In genomic region chr1:92468891-92469290, GRCm38 (mm10) we compare ENCODE assay signal across 30 mouse cellular contexts. TPM values are rescaled to one million over a fixed set of nuclear protein-coding genes. Genes with fewer than 3 reads are reported as not detected.
DNase-seq lines count a peak whose midpoint lies in the region; ATAC-seq lines count a peak whose summit lies in the region.
"Had no signal": no experiment of that assay in that cellular context is flagged by ENCODE, and none has a peak within 500 bp of the region (broad histone marks: within the 10 kb centered on the region; RNA-seq: fewer than 3 reads in every experiment).

No protein-coding gene starts in this region.

- H3K4me1 ChIP-seq in forebrain, embryonic 11.5 days (replicated peaks; ENCODE audit: control insufficient read depth, insufficient read depth, low read length), result no peaks in the 10 kb centered on the region
- peaks cover 12% of the 10 kb centered on the region for H3K4me1 ChIP-seq in forebrain, embryonic 13.5 days

- no peak overlapping the region for H3K27ac ChIP-seq in forebrain, embryonic 11.5 days (ENCODE audit: low read depth, low read length)
- H3K27ac ChIP-seq in forebrain, embryonic 13.5 days, result no peak overlapping the region
- H3K27ac ChIP-seq: embryonic facial prominence, embryonic 13.5 days; forebrain, embryonic 15.5 days; heart, adult 2 months; heart, embryonic 13.5 days; hindbrain, embryonic 12.5 days; limb, embryonic 13.5 days; liver, embryonic 13.5 days; midbrain, embryonic 12.5 days; neural tube, embryonic 13.5 days had no signal

- no peak for ATAC-seq in forebrain, embryonic 11.5 days (replicated peaks; ENCODE audit: low FRiP score)
- no peak for ATAC-seq in forebrain, embryonic 13.5 days
- peak; percentile 16; the same call in 1 of the 2 replicates for ATAC-seq in megakaryocyte, adult 5-6 weeks (ENCODE audit: poor library complexity, severe bottlenecking)
- ATAC-seq: forebrain, embryonic 15.5 days had no signal

- no peaks in the 10 kb centered on the region for H3K9me3 ChIP-seq in forebrain, embryonic 11.5 days (ENCODE audit: control insufficient read depth, low read length)
- H3K9me3 ChIP-seq in forebrain, embryonic 13.5 days (replicated peaks), result no peaks in the 10 kb centered on the region
- H3K9me3 ChIP-seq: embryonic facial prominence, embryonic 13.5 days; forebrain, embryonic 15.5 days; heart, embryonic 13.5 days; hindbrain, embryonic 12.5 days; limb, embryonic 13.5 days; liver, embryonic 13.5 days; midbrain, embryonic 12.5 days; neural tube, embryonic 13.5 days had no signal

- H3K27me3 ChIP-seq in forebrain, embryonic 11.5 days (ENCODE audit: control insufficient read depth, insufficient read depth, low read length), result no peaks in the 10 kb centered on the region
- no peaks in the 10 kb centered on the region for H3K27me3 ChIP-seq in forebrain, embryonic 13.5 days
- H3K27me3 ChIP-seq: embryonic facial prominence, embryonic 13.5 days; forebrain, embryonic 15.5 days; heart, embryonic 13.5 days; hindbrain, embryonic 12.5 days; limb, embryonic 13.5 days; liver, embryonic 13.5 days; midbrain, embryonic 12.5 days; neural tube, embryonic 13.5 days had no signal

- no peak overlapping the region for H3K9ac ChIP-seq in forebrain, embryonic 11.5 days (ENCODE audit: low read length)
- no peak overlapping the region for H3K9ac ChIP-seq in forebrain, embryonic 13.5 days
- H3K9ac ChIP-seq: embryonic facial prominence, embryonic 13.5 days; forebrain, embryonic 15.5 days; heart, embryonic 13.5 days; hindbrain, embryonic 12.5 days; limb, embryonic 13.5 days; liver, embryonic 13.5 days; midbrain, embryonic 12.5 days; neural tube, embryonic 13.5 days had no signal

- H3K4me3 ChIP-seq in forebrain, embryonic 11.5 days (ENCODE audit: low read depth, low read length), result no peak overlapping the region
- H3K4me3 ChIP-seq in forebrain, embryonic 13.5 days, result no peak overlapping the region
- H3K4me3 ChIP-seq: embryonic facial prominence, embryonic 13.5 days; forebrain, embryonic 15.5 days; heart, adult 2 months; heart, embryonic 13.5 days; hindbrain, embryonic 12.5 days; limb, embryonic 13.5 days; liver, embryonic 13.5 days; midbrain, embryonic 12.5 days; neural tube, embryonic 13.5 days had no signal

- peak; percentile 24 for DNase-seq in forebrain, embryonic 11.5 days (ENCODE audit: low spot score)
- peak; percentile 5 for DNase-seq in thymus, postnatal 25 days
- DNase-seq in thymus, adult 18-20 months, result no peak
- no peak for DNase-seq in layer of hippocampus, adult 8-10 months (ENCODE audit: low spot score in 2 of 2)
- no peak for DNase-seq in ovary, postnatal 14 days (ENCODE audit: low spot score)
- DNase-seq in cerebellum, adult 18-20 months, result no peak
- DNase-seq: adrenal gland, postnatal 10 days; cerebellum, adult 8-10 months; cerebellum, postnatal 36 days; embryo, embryonic 11 days; gastrocnemius, postnatal 25 days; heart, adult 2 months; kidney, adult 9 months; kidney, postnatal 14 days; liver, embryonic 13.5 days; lung, adult 2 months; lung, postnatal 14 days had no signal

- H3K36me3 ChIP-seq in forebrain, embryonic 11.5 days (ENCODE audit: control insufficient read depth, insufficient read depth, low read length), result peaks cover 3% of the 10 kb centered on the region; the same call in 1 of the 2 replicates
- peaks cover 71% of the 10 kb centered on the region for H3K36me3 ChIP-seq in forebrain, embryonic 13.5 days (ENCODE audit: poor library complexity, severe bottlenecking)

- whole genome bisulfite sequencing in forebrain, embryonic 11.5 days, result 81% methylated on average over 4 of the region's 4 CpGs
- 89% methylated on average over 4 of the region's 4 CpGs for WGBS in forebrain, embryonic 13.5 days

- no peak overlapping the region for H3K4me2 ChIP-seq in forebrain, embryonic 11.5 days (ENCODE audit: low read depth, low read length, severe bottlenecking)
- H3K4me2 ChIP-seq in forebrain, embryonic 13.5 days, result no peak overlapping the region
- H3K4me2 ChIP-seq: embryonic facial prominence, embryonic 13.5 days; forebrain, embryonic 15.5 days; heart, embryonic 13.5 days; hindbrain, embryonic 12.5 days; limb, embryonic 13.5 days; liver, embryonic 13.5 days; midbrain, embryonic 12.5 days; neural tube, embryonic 13.5 days had no signal

RNA-seq across cellular contexts. Expression of gene Ndufa10, which starts 4.8 kb away (rescaled TPM):
- polyA plus RNA-seq in forebrain, embryonic 11.5 days (2014; fragmentation: Nextera tagmentation; extraction: Ambion mirVana), result 262 and 271 TPM in 2 replicates
- 262 and 301 TPM in 2 replicates for polyA plus RNA-seq in forebrain, embryonic 13.5 days (2015; fragmentation: Nextera tagmentation; extraction: Ambion mirVana)
- total RNA-seq in megakaryocyte, adult 5-6 weeks (2015), result 112 TPM in 2 replicates
- total RNA-seq in megakaryocyte, adult 5-6 weeks (2017), result 72.1 and 76.6 TPM in 2 replicates
- total RNA-seq in layer of hippocampus, adult 8-10 months (2022), result 100 to 1,000 TPM; 244 to 286 (median 261) TPM

RNA-seq across cellular contexts. Expression of gene Olfr1416, which starts 16.0 kb away (rescaled TPM):
- not detected in 2 replicates for polyA plus RNA-seq in forebrain, embryonic 11.5 days (2014; fragmentation: Nextera tagmentation; extraction: Ambion mirVana)
- polyA plus RNA-seq in forebrain, embryonic 13.5 days (2015; fragmentation: Nextera tagmentation; extraction: Ambion mirVana), result not detected in 2 replicates
- total RNA-seq in megakaryocyte, adult 5-6 weeks (2015), result not detected in 2 replicates
- not detected in 2 replicates for total RNA-seq in megakaryocyte, adult 5-6 weeks (2017)
- total RNA-seq in layer of hippocampus, adult 8-10 months (2022), result not detected
- total RNA-seq: adrenal gland, postnatal 10 days; gastrocnemius, postnatal 25 days; heart, adult 2 months; heart, postnatal 25 days; left cerebral cortex, postnatal 25 days; megakaryocyte progenitor cell, adult 5-6 weeks; MEL had no signal
- polyA plus RNA-seq: embryonic facial prominence, embryonic 13.5 days; forebrain, embryonic 15.5 days; heart, adult 2 months; heart, embryonic 13.5 days; hindbrain, embryonic 12.5 days; limb, embryonic 13.5 days; liver, embryonic 13.5 days; lung, adult 2 months; midbrain, embryonic 12.5 days; neural tube, embryonic 13.5 days had no signal

RNA-seq across cellular contexts. Expression of gene Olfr1415, which starts 27.0 kb away (rescaled TPM):
- polyA plus RNA-seq in forebrain, embryonic 11.5 days (2014; fragmentation: Nextera tagmentation; extraction: Ambion mirVana), result not detected in 2 replicates
- not detected in 2 replicates for polyA plus RNA-seq in forebrain, embryonic 13.5 days (2015; fragmentation: Nextera tagmentation; extraction: Ambion mirVana)
- not detected in 2 replicates for total RNA-seq in megakaryocyte, adult 5-6 weeks (2015)
- not detected in 2 replicates for total RNA-seq in megakaryocyte, adult 5-6 weeks (2017)
- not detected for total RNA-seq in layer of hippocampus, adult 8-10 months (2022)
- total RNA-seq: adrenal gland, postnatal 10 days; gastrocnemius, postnatal 25 days; heart, adult 2 months; heart, postnatal 25 days; left cerebral cortex, postnatal 25 days; megakaryocyte progenitor cell, adult 5-6 weeks; MEL had no signal
- polyA plus RNA-seq: embryonic facial prominence, embryonic 13.5 days; forebrain, embryonic 15.5 days; heart, adult 2 months; heart, embryonic 13.5 days; hindbrain, embryonic 12.5 days; limb, embryonic 13.5 days; liver, embryonic 13.5 days; lung, adult 2 months; midbrain, embryonic 12.5 days; neural tube, embryonic 13.5 days had no signal

RNA-seq across cellular contexts. Expression of gene Olfr1414, which starts 49.6 kb away (rescaled TPM):
- polyA plus RNA-seq in forebrain, embryonic 11.5 days (2014; fragmentation: Nextera tagmentation; extraction: Ambion mirVana), result not detected in 2 replicates
- polyA plus RNA-seq in forebrain, embryonic 13.5 days (2015; fragmentation: Nextera tagmentation; extraction: Ambion mirVana), result not detected in 2 replicates
- total RNA-seq in megakaryocyte, adult 5-6 weeks (2015), result not detected in 2 replicates
- not detected in 2 replicates for total RNA-seq in megakaryocyte, adult 5-6 weeks (2017)
- not detected for total RNA-seq in layer of hippocampus, adult 8-10 months (2022)
- total RNA-seq: gastrocnemius, postnatal 25 days; heart, adult 2 months; heart, postnatal 25 days; left cerebral cortex, postnatal 25 days; megakaryocyte progenitor cell, adult 5-6 weeks; MEL had no signal
- polyA plus RNA-seq: embryonic facial prominence, embryonic 13.5 days; forebrain, embryonic 15.5 days; heart, adult 2 months; heart, embryonic 13.5 days; hindbrain, embryonic 12.5 days; limb, embryonic 13.5 days; liver, embryonic 13.5 days; lung, adult 2 months; midbrain, embryonic 12.5 days; neural tube, embryonic 13.5 days had no signal

Comparison
In these comparisons a context has a peak if more than half of its experiments do, and no peak if none do; other contexts are left out.
1. DNase-seq: peak in forebrain, embryonic 11.5 days (single experiment) and thymus, postnatal 25 days (single experiment); none in thymus, adult 18-20 months (0 of 2), layer of hippocampus, adult 8-10 months (0 of 2), ovary, postnatal 14 days (single experiment) and cerebellum, adult 18-20 months (0 of 2).